Mouse (Mus musculus): ENCODE measurements around the gene Lhx4. TPM values are rescaled to one million over a fixed set of nuclear protein-coding genes. Genes with fewer than 3 reads are reported as not detected.

The Lhx4 gene
- total and polyA plus RNA-seq, 3 experiments = not detected

GRCm38 (mm10) chr1:155796757-155797405 is 45.4 kb upstream of the Lhx4 start (continued):
- TF ChIP-seq E2F4 (IDR thresholded peaks at IDR 0.05; ENCODE audit: borderline replicate concordance, low read depth, low read length) = no peak
- no peak for TF ChIP-seq RAD21 (IDR thresholded peaks at IDR 0.05; ENCODE audit: low read depth, low read length)
- no peak for TF ChIP-seq ZKSCAN1 (IDR thresholded peaks at IDR 0.05; ENCODE audit: low read depth, low read length)
- TF ChIP-seq MXI1 (IDR thresholded peaks at IDR 0.05; ENCODE audit: low read depth, low read length) = no peak; the same call in 1 of the 2 replicates
- no peak; the same call in 1 of the 2 replicates for TF ChIP-seq HCFC1 (IDR thresholded peaks at IDR 0.05; ENCODE audit: low read depth, low read length)
- TF ChIP-seq MAFK (IDR thresholded peaks at IDR 0.05; ENCODE audit: borderline replicate concordance, low read depth, low read length) = no peak
- no peak for TF ChIP-seq MAX (IDR thresholded peaks at IDR 0.05; ENCODE audit: low read length)
- no peak for TF ChIP-seq USF2 (IDR thresholded peaks at IDR 0.05; ENCODE audit: borderline replicate concordance in 1 of 2, insufficient read depth in 1 of 2, low read depth in 1 of 2, low read length in 2 of 2)
- TF ChIP-seq CHD2 (IDR thresholded peaks at IDR 0.05; ENCODE audit: low read length) = no peak
- TF ChIP-seq TBP (IDR thresholded peaks at IDR 0.05; ENCODE audit: low read depth, low read length) = 0 out of 2 replicates have a peak, but pooled peaks have one; percentile 41

DNA sequence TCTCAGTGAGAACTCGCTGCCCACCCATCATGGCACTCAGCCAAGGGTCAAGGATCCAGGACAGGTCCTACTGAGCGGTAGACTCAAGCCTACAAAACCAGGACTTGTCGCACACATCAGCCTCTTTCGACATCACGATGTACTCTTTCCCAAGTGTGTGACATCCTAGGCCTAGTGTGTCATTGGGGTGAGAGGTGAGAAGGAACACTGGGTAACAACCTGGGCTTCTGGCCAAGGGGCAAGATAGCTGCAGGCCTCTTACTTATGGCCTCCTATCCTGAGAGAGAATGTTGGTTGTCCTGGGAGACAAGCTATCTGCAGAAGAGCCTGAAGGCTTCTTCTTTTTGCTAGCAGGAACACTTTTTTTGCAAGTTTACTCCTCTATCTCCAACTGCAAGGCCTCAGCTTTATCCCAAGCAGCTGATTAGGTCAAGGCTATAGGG is 44.3 kb upstream of the Lhx4 start:
- DNase-seq (ENCODE audit: low read depth, low spot score) = peak; percentile 92
- H3K4me3 ChIP-seq (ENCODE audit: control insufficient read depth in 1 of 2, insufficient read depth in 1 of 2, low read depth in 2 of 2, low read length in 2 of 2) = no peak overlapping the region
- H3K9ac ChIP-seq (ENCODE audit: control insufficient read depth, low read depth, low read length, poor library complexity, severe bottlenecking) = no peak overlapping the region
- TF ChIP-seq ZNF384 (IDR thresholded peaks at IDR 0.05; ENCODE audit: low read depth, low read length) (peak; percentile 86), BHLHE40 (IDR thresholded peaks at IDR 0.05; ENCODE audit: borderline replicate concordance, low read depth, low read length) (0 out of 2 replicates have a peak, but pooled peaks have one; percentile 24), MXI1 (IDR thresholded peaks at IDR 0.05; ENCODE audit: low read depth, low read length) (peak; percentile 59; the same call in 1 of the 2 replicates), ELF1 (IDR thresholded peaks at IDR 0.05; ENCODE audit: low read depth, low read length) (0 out of 2 replicates have a peak, but pooled peaks have one; percentile 14), SIN3A (IDR thresholded peaks at IDR 0.05; ENCODE audit: low read length) (peak; percentile 76), MYB (IDR thresholded peaks at IDR 0.05; ENCODE audit: low read depth, low read length) (no peak), GATA1 (IDR thresholded peaks at IDR 0.05; ENCODE audit: low read depth, low read length) (peak; percentile 81), USF1 (IDR thresholded peaks at IDR 0.05; ENCODE audit: low read depth, low read length) (no peak), HCFC1 (IDR thresholded peaks at IDR 0.05; ENCODE audit: low read depth, low read length) (peak; percentile 33; the same call in 1 of the 2 replicates), POLR2A (IDR thresholded peaks at IDR 0.05; ENCODE audit: control insufficient read depth in 1 of 2, insufficient read depth in 1 of 2, low read depth in 1 of 2, low read length in 2 of 2, poor library complexity in 1 of 2) (no peak), ETS1 (IDR thresholded peaks at IDR 0.05; ENCODE audit: low read depth, low read length) (peak; percentile 82), TAL1 (IDR thresholded peaks at IDR 0.05; ENCODE audit: low read length) (peak; percentile 40), TBP (IDR thresholded peaks at IDR 0.05; ENCODE audit: low read depth, low read length) (0 out of 2 replicates have a peak, but pooled peaks have one; percentile 32), EP300 (IDR thresholded peaks at IDR 0.05; ENCODE audit: low read depth in 1 of 2, low read length in 2 of 2) (peak; percentile 74 to 82), TCF12 (IDR thresholded peaks at IDR 0.05; ENCODE audit: low read depth, low read length) (peak; percentile 74; the same call in 1 of the 2 replicates), RCOR1 (IDR thresholded peaks at IDR 0.05; ENCODE audit: low read depth, low read length) (peak; percentile 68)
- H3K79me2 ChIP-seq (ENCODE audit: control insufficient read depth, insufficient read depth, low read length, poor library complexity) = no peaks in the 10 kb centered on the region
- H3K27me3 ChIP-seq (ENCODE audit: control insufficient read depth in 1 of 2, insufficient read depth in 2 of 2, low read length in 2 of 2) = no peaks in the 10 kb centered on the region
- H3K4me1 ChIP-seq (ENCODE audit: control insufficient read depth in 1 of 2, insufficient read depth in 2 of 2, low read length in 2 of 2) = peaks cover 10 to 23% of the 10 kb centered on the region in 2 experiments
- H3K36me3 ChIP-seq (ENCODE audit: control insufficient read depth in 1 of 2, insufficient read depth in 2 of 2, low read length in 2 of 2) = peaks cover 0 to 11% of the 10 kb centered on the region in 2 experiments; a peak in 2 of 4 replicates
- peak overlapping the region; percentile 7; the same call in 1 of the 2 replicates for H3K27ac ChIP-seq (ENCODE audit: control insufficient read depth, low read depth, low read length)
- no peaks in the 10 kb centered on the region for H3K9me3 ChIP-seq (replicated peaks; ENCODE audit: insufficient read depth, low read length)

Measured in MEL (cell line).